Mouse (Mus musculus) cerebellum, adult 2 months (tissue): ENCODE measurements at regions not wholly inside any gene's neighbourhood (a gene's known extent, or its start where the extent isn't known, plus 50 kb on each side); places are given as distances from the start of the nearest gene placed in this dataset.

Experiments used
- CTCF ChIP-seq: fragments of 200-500 bp; IDR thresholded peaks from 2 replicates; pipeline ENCODE4 v1.5.1; 2011; ENCODE audit warnings: low read depth, mild to moderate bottlenecking, control low read depth, low read length, moderate library complexity, borderline replicate concordance; ENCODE audit not compliant: insufficient read depth
- POLR2A ChIP-seq: fragments of 200-500 bp; IDR thresholded peaks from 2 replicates; pipeline ENCODE4 v1.6.1; 2011; ENCODE audit warnings: low read length, control low read depth, borderline replicate concordance; ENCODE audit not compliant: insufficient read depth

DNA sequence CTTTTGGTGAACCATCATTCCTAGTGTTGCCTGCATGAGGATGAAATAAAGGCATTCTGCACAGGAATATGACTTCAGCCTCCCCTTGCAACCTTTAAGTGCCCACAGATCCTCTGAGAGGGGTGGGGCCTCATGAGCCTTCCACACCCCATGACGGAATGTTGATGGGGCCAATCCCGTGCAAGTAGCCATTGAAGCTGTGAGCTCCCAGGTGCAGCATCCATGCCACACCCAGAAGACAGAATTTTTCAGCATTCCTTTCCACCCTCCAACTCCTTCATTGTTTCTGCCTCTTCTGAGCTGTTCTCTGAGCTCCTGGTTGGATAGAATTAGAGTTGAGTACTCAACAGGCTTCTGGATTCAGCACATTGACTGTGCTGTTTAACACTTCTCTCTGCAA lies 174.6 kb upstream of the Srrm4 start:
- no peak for TF ChIP-seq CTCF
- TF ChIP-seq POLR2A = no peak
